Mouse (Mus musculus): Measurements from ENCODE around the gene Alox12. TPM values are rescaled to one million over a fixed set of nuclear protein-coding genes. Genes with fewer than 3 reads are reported as not detected.

Gene Alox12
- polyA plus RNA-seq (2014; fragmentation: Nextera tagmentation; extraction: Ambion mirVana): 5.8 and 6.4 TPM in 2 replicates

GRCm38 (mm10) chr11:70254931-70255531 lies at the start of gene Alox12:
Alox12 (minus strand) TSS chr11:70255353.
- Histone ChIP-seq H3K27me3 (replicated peaks; ENCODE audit: control insufficient read depth, insufficient read depth, low read length) (peaks cover 41% of the 10 kb centered on the region), H3K9me3 (ENCODE audit: control insufficient read depth, low read length) (no peaks in the 10 kb centered on the region), H3K4me3 (ENCODE audit: low read depth, low read length) (peak within 1 kb of the TSS; percentile 36), H3K9ac (ENCODE audit: low read depth, low read length) (peak within 1 kb of the TSS; percentile 54), H3K4me1 (ENCODE audit: control insufficient read depth, insufficient read depth, low read length) (no peaks in the 10 kb centered on the region), H3K36me3 (ENCODE audit: control insufficient read depth, insufficient read depth, low read length) (no peaks in the 10 kb centered on the region), H3K27ac (replicated peaks; ENCODE audit: low read depth, low read length) (no peak within 1 kb of the TSS), H3K4me2 (ENCODE audit: low read depth, low read length) (peak within 1 kb of the TSS; percentile 53)
- ATAC-seq (ENCODE audit: low read depth) (peak; percentile 84), DNase-seq (ENCODE audit: low spot score) (peak; percentile 80)
- 3% methylated on average over 24 of the region's 25 CpGs for WGBS

DNA sequence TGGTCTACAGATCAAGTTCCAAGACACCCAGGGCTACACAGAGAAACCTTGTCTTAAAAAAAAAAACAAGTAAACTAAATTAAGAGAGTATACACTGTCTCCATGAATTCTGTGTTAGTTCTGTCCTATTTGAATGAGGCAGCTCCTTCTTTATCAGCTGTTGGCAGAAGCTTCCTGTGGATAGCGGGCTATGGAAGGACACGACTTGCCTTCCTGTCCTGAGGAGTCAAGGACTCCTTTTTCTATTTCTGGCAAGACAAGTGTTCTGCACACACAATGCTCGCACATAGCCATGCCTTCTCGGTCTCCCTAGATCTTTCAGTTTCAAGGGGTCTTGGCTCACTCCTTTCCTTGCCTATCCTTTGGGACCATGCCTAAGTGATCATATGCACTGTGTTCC lies 47.1 kb upstream of the Alox12 start:
- WGBS: 71% methylated on average over 4 of the region's 4 CpGs
- ATAC-seq (ENCODE audit: low read depth) (no peak), DNase-seq (ENCODE audit: low spot score) (no peak)
- Histone ChIP-seq H3K36me3 (ENCODE audit: control insufficient read depth, insufficient read depth, low read length) (no peaks in the 10 kb centered on the region), H3K4me2 (ENCODE audit: low read depth, low read length) (no peak overlapping the region), H3K4me3 (ENCODE audit: low read depth, low read length) (no peak overlapping the region), H3K27me3 (replicated peaks; ENCODE audit: control insufficient read depth, insufficient read depth, low read length) (no peaks in the 10 kb centered on the region), H3K9ac (ENCODE audit: low read depth, low read length) (no peak overlapping the region), H3K27ac (replicated peaks; ENCODE audit: low read depth, low read length) (no peak overlapping the region), H3K9me3 (ENCODE audit: control insufficient read depth, low read length) (peaks cover 5% of the 10 kb centered on the region; the same call in 1 of the 2 replicates), H3K4me1 (ENCODE audit: control insufficient read depth, insufficient read depth, low read length) (no peaks in the 10 kb centered on the region)

DNA sequence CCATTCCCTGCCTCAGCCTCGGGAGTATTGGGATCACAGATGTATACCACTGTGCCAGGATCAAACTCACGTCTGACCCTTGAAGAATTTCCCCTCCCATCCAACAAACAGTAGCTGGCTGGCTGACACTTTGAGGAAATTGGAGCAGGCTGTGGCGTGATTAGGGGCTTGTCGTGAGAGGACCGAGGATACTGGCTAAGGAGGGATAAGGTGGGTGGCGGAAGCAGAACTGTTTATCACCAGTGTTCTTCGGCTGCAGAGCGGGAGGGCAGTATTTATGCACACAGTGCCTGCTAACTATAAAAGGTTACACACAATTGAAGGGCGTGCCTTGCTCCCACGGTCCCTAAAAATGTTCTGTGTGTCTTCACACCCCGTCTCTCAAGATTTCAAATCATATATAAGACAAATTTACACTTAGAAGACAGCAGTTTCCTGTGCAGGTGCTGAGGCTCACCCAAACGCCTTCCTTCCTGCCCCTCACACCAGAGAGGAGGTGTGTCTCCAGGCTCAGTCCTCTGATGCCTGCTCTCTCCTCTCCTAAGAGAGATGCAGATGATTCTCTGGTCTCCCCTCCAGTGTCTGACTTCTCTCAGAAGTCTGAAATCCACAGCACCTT lies 42.8 kb upstream of the Alox12 start:
- no peak overlapping the region for H3K9ac ChIP-seq (ENCODE audit: low read depth, low read length)
- no peak overlapping the region for H3K27ac ChIP-seq (replicated peaks; ENCODE audit: low read depth, low read length)
- no peaks in the 10 kb centered on the region for H3K4me1 ChIP-seq (ENCODE audit: control insufficient read depth, insufficient read depth, low read length)
- 43% methylated on average over 12 of the region's 12 CpGs for WGBS
- H3K4me3 ChIP-seq (ENCODE audit: low read depth, low read length): no peak overlapping the region
- no peak overlapping the region for H3K4me2 ChIP-seq (ENCODE audit: low read depth, low read length)
- H3K36me3 ChIP-seq (ENCODE audit: control insufficient read depth, insufficient read depth, low read length): no peaks in the 10 kb centered on the region
- H3K9me3 ChIP-seq (ENCODE audit: control insufficient read depth, low read length): peaks cover 5% of the 10 kb centered on the region; the same call in 1 of the 2 replicates
- no peaks in the 10 kb centered on the region for H3K27me3 ChIP-seq (replicated peaks; ENCODE audit: control insufficient read depth, insufficient read depth, low read length)
- DNase-seq (ENCODE audit: low spot score): no peak
- no peak for ATAC-seq (ENCODE audit: low read depth)

DNA sequence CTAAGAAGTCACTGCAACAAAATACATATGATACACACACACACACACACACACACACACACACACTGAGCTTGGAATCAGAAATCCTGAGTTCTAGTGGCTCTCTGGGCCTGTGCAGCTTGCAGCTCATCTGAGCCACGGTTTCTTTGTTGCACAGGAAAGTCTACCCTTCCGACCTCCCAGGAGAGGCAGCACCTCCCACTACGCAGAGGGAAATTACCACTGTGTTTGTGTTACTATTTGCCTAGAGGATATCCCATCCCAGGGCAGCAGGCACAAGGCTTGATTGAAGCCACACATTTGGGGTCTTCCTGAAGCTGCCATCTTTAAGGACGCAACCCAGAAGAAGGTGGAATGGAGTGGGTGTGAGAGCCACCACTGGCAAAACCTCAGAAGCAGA lies 42.3 kb upstream of the Alox12 start:
- no peak overlapping the region for H3K9ac ChIP-seq (ENCODE audit: low read depth, low read length)
- no peak overlapping the region for H3K4me3 ChIP-seq (ENCODE audit: low read depth, low read length)
- ATAC-seq (ENCODE audit: low read depth): no peak
- H3K36me3 ChIP-seq (ENCODE audit: control insufficient read depth, insufficient read depth, low read length): no peaks in the 10 kb centered on the region
- no peaks in the 10 kb centered on the region for H3K4me1 ChIP-seq (ENCODE audit: control insufficient read depth, insufficient read depth, low read length)
- peaks cover 5% of the 10 kb centered on the region; the same call in 1 of the 2 replicates for H3K9me3 ChIP-seq (ENCODE audit: control insufficient read depth, low read length)
- H3K27ac ChIP-seq (replicated peaks; ENCODE audit: low read depth, low read length): no peak overlapping the region
- H3K4me2 ChIP-seq (ENCODE audit: low read depth, low read length): no peak overlapping the region
- H3K27me3 ChIP-seq (replicated peaks; ENCODE audit: control insufficient read depth, insufficient read depth, low read length): no peaks in the 10 kb centered on the region
- WGBS: 32% methylated on average over 4 of the region's 4 CpGs
- no peak for DNase-seq (ENCODE audit: low spot score)

GRCm38 (mm10) chr11:70293881-70294280 lies 38.7 kb upstream of the Alox12 start:
- WGBS: 80% methylated on average over 6 of the region's 6 CpGs
- Histone ChIP-seq H3K36me3 (ENCODE audit: control insufficient read depth, insufficient read depth, low read length) (no peaks in the 10 kb centered on the region), H3K4me3 (ENCODE audit: low read depth, low read length) (no peak overlapping the region), H3K27me3 (replicated peaks; ENCODE audit: control insufficient read depth, insufficient read depth, low read length) (no peaks in the 10 kb centered on the region), H3K9me3 (ENCODE audit: control insufficient read depth, low read length) (no peaks in the 10 kb centered on the region), H3K27ac (replicated peaks; ENCODE audit: low read depth, low read length) (no peak overlapping the region), H3K4me2 (ENCODE audit: low read depth, low read length) (no peak overlapping the region), H3K9ac (ENCODE audit: low read depth, low read length) (no peak overlapping the region), H3K4me1 (ENCODE audit: control insufficient read depth, insufficient read depth, low read length) (no peaks in the 10 kb centered on the region)
- no peak for ATAC-seq (ENCODE audit: low read depth)
- no peak for DNase-seq (ENCODE audit: low spot score)

GRCm38 (mm10) chr11:70291235-70291634 lies 36.1 kb upstream of the Alox12 start:
- Histone ChIP-seq H3K27ac (replicated peaks; ENCODE audit: low read depth, low read length) (no peak overlapping the region), H3K4me2 (ENCODE audit: low read depth, low read length) (no peak overlapping the region), H3K9ac (ENCODE audit: low read depth, low read length) (no peak overlapping the region), H3K4me3 (ENCODE audit: low read depth, low read length) (no peak overlapping the region), H3K27me3 (replicated peaks; ENCODE audit: control insufficient read depth, insufficient read depth, low read length) (no peaks in the 10 kb centered on the region), H3K4me1 (ENCODE audit: control insufficient read depth, insufficient read depth, low read length) (no peaks in the 10 kb centered on the region), H3K9me3 (ENCODE audit: control insufficient read depth, low read length) (no peaks in the 10 kb centered on the region), H3K36me3 (ENCODE audit: control insufficient read depth, insufficient read depth, low read length) (no peaks in the 10 kb centered on the region)
- 72% methylated on average over 6 of the region's 6 CpGs for whole genome bisulfite sequencing
- ATAC-seq (ENCODE audit: low read depth) (no peak), DNase-seq (ENCODE audit: low spot score) (no peak)

DNA sequence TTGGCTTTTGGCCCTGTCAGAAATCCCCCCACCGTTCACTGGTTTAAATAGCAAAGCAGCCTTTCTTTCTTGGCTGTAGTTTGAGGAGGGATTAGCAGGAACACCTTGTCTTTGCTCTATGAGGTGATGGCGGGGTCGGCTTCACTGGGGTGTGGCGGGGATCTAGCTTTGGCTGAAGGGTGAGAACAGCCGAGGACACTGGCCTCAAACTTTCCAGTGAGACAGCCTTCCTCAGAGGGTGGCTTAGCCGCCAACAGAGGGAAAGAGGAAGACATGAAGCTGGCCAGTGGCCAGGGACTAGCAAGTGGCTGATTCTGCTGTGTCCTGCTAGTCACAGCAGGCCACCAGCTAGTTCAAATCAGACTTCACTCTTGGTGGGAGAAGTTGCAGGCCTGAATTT lies 34.1 kb upstream of the Alox12 start:
- Histone ChIP-seq H3K9ac (ENCODE audit: low read depth, low read length) (no peak overlapping the region), H3K4me1 (ENCODE audit: control insufficient read depth, insufficient read depth, low read length) (no peaks in the 10 kb centered on the region), H3K9me3 (ENCODE audit: control insufficient read depth, low read length) (no peaks in the 10 kb centered on the region), H3K27ac (replicated peaks; ENCODE audit: low read depth, low read length) (no peak overlapping the region), H3K27me3 (replicated peaks; ENCODE audit: control insufficient read depth, insufficient read depth, low read length) (no peaks in the 10 kb centered on the region), H3K4me3 (ENCODE audit: low read depth, low read length) (no peak overlapping the region), H3K4me2 (ENCODE audit: low read depth, low read length) (no peak overlapping the region), H3K36me3 (ENCODE audit: control insufficient read depth, insufficient read depth, low read length) (no peaks in the 10 kb centered on the region)
- DNase-seq (ENCODE audit: low spot score): no peak
- whole genome bisulfite sequencing: 26% methylated on average over 6 of the region's 6 CpGs
- no peak for ATAC-seq (ENCODE audit: low read depth)

DNA sequence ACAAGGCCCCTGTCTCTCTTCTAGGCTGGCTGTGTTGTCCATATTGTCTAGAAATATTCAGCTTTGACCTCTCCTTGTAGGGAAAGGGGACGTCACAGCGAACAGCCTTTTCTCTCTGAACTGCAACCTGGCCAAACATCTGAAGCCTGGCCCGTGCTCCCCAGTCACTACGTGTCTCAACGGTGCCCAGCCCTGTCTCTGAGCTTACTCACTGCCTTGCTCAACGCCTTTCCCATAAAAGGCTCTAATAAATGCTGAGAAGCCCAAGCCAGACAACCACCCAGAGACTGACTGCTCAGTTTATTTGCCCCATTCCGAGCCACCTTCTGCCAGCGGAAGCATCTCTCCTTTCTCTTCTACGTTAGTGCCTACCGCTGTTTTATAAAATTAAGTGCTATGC lies 32.9 kb upstream of the Alox12 start:
- Histone ChIP-seq H3K27ac (replicated peaks; ENCODE audit: low read depth, low read length) (no peak overlapping the region), H3K4me2 (ENCODE audit: low read depth, low read length) (no peak overlapping the region), H3K9me3 (ENCODE audit: control insufficient read depth, low read length) (no peaks in the 10 kb centered on the region), H3K4me1 (ENCODE audit: control insufficient read depth, insufficient read depth, low read length) (no peaks in the 10 kb centered on the region), H3K4me3 (ENCODE audit: low read depth, low read length) (no peak overlapping the region), H3K27me3 (replicated peaks; ENCODE audit: control insufficient read depth, insufficient read depth, low read length) (no peaks in the 10 kb centered on the region), H3K36me3 (ENCODE audit: control insufficient read depth, insufficient read depth, low read length) (no peaks in the 10 kb centered on the region), H3K9ac (ENCODE audit: low read depth, low read length) (no peak overlapping the region)
- WGBS: 86% methylated on average over 10 of the region's 10 CpGs
- ATAC-seq (ENCODE audit: low read depth) (no peak), DNase-seq (ENCODE audit: low spot score) (no peak)

DNA sequence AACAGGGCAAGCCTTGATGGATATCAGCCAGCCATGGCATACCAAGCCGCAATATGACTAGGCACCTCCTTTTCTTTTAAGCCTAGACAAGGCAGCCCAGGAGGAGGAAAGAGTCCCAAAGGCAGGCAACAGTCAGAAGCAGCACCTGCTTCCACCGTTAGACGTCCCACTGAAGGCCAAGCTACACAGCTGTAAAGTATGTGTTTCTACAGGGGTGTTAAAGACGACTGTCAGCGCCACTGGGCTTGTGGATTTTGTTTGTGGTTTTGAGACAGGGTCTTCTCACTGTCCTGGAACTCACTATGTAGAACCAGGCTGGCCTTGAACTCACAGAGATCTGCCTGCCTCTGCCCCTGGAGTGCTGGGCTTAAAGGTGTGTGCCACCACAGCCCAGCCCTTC lies 30.5 kb upstream of the Alox12 start:
- Histone ChIP-seq H3K27ac (replicated peaks; ENCODE audit: low read depth, low read length) (no peak overlapping the region), H3K4me2 (ENCODE audit: low read depth, low read length) (no peak overlapping the region), H3K9me3 (ENCODE audit: control insufficient read depth, low read length) (no peaks in the 10 kb centered on the region), H3K4me1 (ENCODE audit: control insufficient read depth, insufficient read depth, low read length) (no peaks in the 10 kb centered on the region), H3K4me3 (ENCODE audit: low read depth, low read length) (no peak overlapping the region), H3K27me3 (replicated peaks; ENCODE audit: control insufficient read depth, insufficient read depth, low read length) (no peaks in the 10 kb centered on the region), H3K9ac (ENCODE audit: low read depth, low read length) (no peak overlapping the region), H3K36me3 (ENCODE audit: control insufficient read depth, insufficient read depth, low read length) (no peaks in the 10 kb centered on the region)
- ATAC-seq (ENCODE audit: low read depth) (no peak), DNase-seq (ENCODE audit: low spot score) (no peak)
- 70% methylated on average over 5 of the region's 5 CpGs for WGBS

Data from embryonic facial prominence, embryonic 14.5 days (tissue).